Mouse (Mus musculus) retina, postnatal 7 days (tissue): Measurements from ENCODE around the gene Slc25a41.

Source experiments
- DNase-seq: peaks from one replicate; pipeline ENCODE4 v3.0.0-alpha.2; 2012; ENCODE audit warnings: low read depth, low spot score

Gene Slc25a41

DNA sequence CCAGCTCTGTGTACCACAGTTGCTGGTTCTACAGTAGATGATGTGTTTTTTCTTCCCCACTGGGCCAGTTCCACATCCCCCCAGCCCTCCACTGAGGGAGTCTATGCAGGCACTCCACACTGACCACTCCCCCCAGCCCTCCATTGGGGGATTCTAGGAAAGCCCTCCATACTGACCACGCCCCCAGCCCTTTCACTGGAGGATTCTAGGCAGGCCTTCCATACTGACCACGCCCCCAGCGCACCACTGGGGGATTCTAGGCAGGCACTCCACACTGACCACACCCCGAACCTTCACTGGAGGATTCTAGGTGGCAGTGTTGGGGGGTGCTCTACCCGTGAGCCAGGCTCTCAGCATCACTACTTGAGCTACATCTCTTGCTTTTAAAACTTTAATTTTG is 6.0 kb upstream of the Slc25a41 start:
- no peak for DNase-seq

DNA sequence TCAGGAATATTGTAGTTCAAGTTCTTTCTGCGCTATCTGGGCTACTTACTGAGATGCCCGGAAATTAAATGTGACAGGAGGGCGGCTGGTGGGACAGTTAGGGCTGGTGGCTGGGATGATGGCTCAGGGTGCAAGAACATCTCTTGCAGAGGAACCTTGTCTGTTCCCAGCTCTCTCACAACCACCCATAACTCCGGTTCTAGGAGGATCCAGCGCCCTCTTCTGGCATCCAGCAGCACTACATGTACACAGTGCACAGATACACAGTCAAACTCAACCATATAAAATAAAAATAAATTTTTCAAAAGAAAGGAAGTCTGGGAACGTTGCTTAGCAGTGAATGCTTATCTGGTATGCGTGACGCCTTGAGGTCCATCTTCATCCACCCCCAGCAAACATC is 2.5 kb downstream of the Slc25a41 start:
- no peak for DNase-seq

DNA sequence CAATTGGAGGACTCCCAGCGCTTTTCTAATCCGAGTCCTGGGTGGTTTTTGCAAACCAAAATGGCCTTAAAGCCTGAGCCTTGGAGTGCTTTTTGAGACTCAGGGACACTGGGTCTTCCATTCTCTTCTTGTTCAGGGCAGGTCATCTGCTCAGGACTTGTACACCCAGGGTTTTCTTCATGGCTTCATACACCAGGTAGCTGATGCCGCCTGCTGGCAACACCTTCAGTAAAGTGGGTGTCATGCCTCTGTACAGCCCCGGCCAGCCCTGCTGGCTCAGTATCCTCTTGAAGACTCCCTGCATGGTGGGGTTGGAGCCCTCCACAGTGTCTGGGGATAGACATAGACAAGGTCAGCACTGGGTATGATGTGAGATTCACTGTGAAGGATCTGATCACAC is 8.6 kb downstream of the Slc25a41 start:
- DNase-seq, result no peak

DNA sequence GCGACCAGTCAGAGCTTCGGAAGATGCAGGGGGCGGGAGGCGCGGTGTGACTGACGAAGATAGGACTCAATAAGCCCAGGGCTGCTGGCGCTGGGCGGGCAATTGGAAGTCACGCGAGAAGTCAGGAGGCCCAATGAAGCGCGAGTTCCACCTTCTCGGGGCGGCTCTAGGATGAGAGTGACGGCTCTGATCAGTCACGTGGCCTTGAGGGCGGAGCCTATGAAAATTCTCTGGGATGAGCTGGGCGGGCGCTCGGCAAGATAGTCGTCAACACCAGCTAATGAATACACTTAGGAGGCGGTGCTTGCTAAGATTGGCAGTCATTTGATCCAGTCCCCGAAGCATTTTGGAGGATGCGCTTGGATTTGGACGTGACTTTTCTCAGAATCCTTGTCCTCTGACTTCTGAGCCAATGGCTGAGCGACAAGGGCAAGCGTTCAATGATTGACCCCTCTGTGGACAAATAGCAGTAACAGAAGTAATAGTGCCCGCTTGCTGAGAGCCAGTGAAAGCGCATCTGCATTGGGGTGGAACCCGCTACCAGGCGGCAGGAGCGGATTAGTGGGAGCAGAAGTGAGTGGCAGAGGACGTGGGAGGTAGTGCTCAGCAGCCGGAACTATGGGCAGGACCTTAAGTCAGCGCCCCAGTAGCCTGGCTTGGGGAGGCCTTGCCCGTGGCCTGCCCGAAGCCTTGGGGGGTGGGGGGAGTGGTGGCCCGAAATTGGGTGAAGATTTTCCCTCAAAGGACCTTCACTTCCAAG is 9.6 kb downstream of the Slc25a41 start:
- peak; percentile 100 for DNase-seq

DNA sequence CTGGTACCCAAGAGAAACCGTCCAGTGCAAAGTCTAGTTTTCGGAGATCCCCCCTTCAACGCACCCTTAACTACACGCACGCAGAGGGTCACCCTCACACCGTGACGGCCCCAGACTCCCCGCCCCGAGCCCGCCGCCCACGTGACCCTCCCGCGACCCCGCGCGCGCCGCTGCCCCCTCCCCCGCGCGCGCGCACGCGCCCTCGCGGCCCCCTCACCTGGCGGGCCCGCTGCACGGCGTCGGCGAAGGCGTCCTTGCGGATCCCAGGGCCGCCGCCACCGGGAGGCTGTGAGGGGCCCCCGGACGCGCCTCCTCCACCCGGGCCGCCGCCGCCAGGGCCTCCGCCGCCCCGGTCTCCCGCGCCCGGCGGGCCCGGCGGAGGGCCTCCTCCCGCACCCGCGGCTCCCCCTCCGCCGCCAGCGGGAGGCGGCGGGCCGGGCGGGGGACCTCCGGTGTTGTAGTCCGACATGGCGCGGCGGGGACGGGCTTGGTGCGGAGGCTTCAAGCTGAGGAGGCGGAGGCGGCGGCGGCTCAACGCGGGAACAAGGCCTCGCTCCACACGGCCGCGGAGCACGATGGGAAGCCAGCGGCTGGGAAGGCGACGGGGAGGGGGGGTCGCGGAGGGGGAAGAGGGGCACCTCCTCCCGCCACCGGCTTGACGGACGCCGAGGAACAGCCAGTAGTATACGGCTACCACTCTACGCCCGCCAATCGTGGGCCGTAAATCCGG is 10.4 kb downstream of the Slc25a41 start, which contains the start of gene Khsrp:
TSS of gene Khsrp (minus strand) at position 592 of the 730 bp plus-strand sequence.
- peak; percentile 17 for DNase-seq

DNA sequence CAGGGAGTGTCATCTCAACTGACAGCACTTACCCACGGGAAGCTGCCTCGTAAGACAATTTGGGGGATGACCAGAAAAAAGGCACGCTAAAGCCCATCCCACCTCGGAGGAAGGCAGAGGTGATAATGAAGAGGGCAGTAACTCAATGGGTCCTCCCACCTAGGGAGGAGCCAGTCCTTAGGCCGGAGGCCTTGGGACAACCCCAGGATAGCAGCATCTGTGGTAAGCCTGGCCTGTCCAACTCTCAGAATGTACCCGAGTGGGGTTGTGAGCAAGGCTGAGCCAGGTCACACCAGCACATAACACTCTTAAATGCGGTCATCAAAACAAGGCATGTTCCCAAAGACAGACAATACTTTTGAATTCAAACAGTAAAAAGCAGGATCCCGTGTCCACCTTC is 11.8 kb downstream of the Slc25a41 start:
- DNase-seq, result no peak

DNA sequence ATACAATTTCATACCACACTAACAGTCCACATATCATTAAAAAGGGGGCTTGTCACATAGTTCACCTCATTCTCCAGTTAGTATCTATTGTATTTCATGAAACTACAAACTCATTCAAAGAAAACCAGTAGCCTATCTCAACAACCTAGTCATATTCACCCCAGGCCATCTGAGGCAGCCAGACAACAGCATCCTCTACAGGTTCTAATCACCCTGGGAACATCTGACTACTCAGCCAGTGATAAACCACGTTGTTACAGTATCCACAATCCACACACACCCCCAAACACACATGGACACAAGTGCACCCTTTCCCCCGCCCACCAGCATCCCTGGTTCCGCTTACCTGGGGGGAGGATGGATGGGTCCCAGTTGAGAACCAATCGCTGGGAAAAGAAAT is 14.0 kb downstream of the Slc25a41 start:
- no peak for DNase-seq

DNA sequence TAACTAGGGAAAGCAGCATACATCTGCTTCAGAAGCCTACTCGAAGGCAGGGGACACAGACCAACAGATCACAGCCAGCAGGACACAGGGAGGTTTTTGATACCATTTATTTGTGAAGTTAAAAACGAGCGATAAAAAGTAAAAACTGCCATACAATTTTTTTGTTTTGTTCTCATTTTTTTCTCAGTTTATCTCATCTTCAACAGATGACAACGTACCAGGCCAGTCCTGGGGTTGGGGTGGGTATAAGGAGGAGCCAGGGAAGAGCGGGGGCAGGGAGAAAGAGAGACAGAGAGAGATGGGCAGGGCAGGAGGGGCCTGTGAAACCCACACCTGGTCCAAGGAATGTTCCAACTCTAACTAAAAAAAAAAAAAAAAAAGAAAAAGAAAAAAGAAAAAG is 20.5 kb downstream of the Slc25a41 start:
- no peak for DNase-seq

DNA sequence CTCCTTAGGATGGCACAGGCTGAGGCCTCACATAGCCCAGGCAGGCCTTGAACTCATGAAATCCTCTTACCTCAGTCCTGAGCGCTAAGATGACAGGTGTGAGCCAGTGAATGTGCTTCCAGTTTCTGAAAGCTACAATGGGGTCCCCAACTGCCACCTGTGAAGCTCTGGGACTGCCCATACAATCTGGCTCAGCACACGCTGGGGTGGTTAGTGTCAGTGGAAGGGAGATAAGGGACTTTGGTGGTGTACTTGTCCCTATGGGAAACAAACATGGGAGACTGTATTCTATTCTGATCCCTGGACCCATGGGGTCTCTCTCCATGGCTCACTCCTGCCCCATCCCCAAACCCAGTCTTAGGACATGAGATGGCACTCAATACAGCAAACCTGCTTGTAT is 21.8 kb downstream of the Slc25a41 start:
- no peak for DNase-seq

DNA sequence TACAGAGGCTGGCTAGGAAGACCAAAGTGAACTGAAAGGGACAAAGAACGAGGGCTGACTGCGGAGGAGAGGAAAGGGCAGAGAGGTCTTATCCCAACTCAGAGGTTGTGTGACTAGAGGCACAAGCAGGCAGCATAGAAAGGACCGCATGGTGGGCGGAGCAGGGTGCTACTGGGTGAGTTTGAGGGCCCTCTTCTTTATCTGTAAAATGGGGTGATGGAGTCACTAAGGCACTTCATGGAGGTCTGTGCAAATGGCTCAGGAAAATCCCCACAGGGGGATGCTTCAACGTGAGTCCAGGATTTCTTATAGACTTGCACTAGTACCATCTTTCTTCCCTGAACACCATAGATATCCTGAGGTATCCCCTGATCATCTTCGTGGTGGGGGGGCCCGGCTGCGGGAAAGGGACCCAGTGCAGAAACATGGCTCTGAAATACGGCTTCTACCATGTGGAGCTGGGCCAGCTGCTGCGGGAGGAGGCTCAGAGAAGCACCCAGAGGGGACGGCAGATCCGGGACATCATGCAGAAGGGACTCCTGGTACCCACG is 29.1 kb downstream of the Slc25a41 start:
- DNase-seq, result no peak

DNA sequence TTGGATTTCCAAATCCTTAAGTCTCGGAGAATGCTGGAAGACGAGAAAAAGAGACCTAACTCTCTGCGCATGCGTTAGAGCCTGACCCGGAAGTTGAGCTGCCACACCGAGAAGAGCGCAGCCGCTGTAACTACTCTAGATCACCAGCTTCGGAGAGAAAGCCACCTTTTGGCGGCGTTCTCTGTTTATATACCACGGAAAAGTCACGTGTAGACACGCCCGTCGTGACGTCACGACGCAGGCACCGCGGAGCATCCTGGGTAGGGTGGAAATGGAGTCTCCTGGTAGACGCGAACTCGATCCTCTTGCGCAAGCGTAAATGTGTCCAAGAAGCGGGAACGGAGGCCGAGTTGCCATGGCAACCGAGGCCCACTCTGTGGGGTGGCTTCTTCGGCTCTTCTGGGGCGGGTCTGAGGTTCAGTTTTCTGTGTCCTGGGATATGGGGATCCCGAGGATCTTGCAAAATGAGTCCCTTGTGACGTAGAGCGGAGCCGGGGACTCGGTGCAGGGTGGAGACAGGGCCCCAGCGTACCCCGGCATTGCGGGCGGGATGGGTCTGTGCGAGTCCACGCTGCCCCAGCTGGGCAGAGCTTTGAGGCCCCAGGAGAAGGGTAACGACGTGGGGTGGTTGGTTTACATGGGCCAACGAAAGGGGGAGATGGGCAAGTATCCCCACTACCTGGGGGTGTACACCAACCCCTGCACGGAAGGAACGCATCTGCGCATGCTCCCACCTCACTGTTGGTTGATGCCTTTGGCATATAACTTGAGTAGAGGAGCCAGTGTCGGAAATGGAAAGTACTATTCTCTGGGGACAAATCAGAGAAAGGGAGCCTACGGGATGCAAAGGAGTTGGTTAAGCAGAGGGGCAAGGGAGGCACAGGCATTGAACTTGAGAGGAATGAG is 30.0 kb downstream of the Slc25a41 start, which contains the start of the genes Gtf2f1 and Gm17949:
TSS of gene Gtf2f1 (minus strand) at position 53 of the 906 bp plus-strand sequence.
TSS of gene Gm17949 (plus strand) at position 234 of the 906 bp plus-strand sequence.
- peak; percentile 99 for DNase-seq

DNA sequence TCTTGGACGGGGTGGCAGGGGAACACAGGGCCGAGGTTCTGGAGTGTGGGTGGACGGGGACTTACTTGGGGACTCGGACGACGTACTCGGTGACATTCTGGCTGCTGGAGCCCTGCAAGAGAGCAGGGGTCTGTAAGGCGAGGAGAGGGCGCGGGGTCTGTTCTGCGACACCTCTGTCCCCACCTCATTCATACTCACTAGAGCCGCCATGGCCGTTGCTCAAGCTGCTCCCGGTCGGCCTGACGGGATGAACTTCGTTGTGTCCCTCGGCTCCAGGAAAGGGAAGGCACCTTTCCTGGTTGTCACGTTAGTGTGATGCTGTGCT is 30.6 kb downstream of the Slc25a41 start:
- no peak for DNase-seq

DNA sequence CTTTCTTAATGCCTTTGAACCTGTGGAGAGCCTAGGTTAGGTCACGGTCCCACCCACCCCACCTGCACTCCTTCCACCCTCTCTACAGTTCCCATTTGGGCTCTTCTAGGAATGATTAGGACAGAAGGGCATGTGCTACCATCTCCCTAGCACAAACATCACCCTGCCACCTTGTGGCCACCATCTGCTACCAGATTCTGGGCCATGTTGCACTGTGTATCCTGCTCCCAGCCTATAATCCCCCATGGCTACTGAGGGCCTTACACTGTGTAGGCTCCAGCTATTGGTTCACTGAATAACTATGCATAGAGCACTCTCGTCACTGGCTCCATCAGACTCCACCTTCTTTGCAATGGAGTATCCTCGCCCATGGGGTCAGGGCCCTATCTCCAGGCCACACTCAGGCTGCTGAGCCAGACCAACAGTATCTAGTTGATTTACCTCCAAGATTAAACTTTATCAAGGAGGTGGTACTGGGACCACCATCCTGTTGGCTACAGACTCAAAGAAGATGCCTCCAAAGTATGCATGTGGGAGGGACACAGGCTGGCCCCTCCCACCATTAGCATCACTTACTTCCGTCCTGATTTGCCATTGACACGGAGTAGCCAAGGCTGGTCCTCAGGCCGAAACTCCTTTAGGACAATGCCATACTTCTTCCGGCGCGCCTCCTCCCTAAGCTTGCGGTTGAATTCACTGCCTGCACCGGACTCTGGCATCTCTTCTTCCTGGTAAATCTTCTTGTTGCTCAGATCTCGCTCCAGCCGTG is 34.1 kb downstream of the Slc25a41 start:
- DNase-seq, result no peak

DNA sequence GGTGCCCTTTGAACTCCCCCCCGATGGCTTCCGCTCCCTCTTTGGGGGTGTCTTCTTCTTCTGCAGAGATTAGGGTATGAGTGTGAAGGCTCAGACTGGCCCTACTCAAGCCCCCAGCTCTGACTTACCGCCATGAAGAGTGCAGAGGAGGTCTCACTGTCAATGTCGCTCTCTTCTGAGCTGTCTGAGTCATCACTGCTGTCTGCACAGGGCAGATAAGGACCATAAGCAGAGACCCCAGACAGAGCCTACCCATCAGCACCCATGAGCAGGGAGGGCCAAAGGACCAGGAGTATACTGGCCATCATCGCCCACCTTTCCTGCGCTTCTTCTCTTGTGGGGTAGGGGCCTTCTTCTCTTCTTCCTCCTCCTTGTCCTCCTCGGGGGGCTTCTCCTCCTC is 37.5 kb downstream of the Slc25a41 start:
- no peak for DNase-seq

DNA sequence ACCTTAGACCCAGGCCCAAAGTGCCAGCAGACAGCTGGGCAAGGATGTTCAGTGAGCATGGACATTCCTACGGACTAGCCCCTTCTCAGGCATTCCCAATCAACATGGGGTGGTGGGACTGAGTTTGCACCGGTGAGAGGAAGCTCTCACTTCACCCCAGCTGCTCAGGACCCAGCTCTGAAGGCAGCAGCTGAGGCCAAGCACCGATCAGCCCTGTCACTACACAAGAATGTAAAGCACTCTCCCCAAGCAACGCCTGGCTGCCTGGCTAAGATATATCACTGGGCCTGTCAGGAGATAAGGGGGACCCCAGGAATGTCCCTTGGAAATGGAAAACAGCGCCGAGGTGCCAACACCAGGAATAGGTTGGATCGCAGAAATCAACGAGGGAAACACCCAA is 40.2 kb downstream of the Slc25a41 start:
- no peak for DNase-seq

DNA sequence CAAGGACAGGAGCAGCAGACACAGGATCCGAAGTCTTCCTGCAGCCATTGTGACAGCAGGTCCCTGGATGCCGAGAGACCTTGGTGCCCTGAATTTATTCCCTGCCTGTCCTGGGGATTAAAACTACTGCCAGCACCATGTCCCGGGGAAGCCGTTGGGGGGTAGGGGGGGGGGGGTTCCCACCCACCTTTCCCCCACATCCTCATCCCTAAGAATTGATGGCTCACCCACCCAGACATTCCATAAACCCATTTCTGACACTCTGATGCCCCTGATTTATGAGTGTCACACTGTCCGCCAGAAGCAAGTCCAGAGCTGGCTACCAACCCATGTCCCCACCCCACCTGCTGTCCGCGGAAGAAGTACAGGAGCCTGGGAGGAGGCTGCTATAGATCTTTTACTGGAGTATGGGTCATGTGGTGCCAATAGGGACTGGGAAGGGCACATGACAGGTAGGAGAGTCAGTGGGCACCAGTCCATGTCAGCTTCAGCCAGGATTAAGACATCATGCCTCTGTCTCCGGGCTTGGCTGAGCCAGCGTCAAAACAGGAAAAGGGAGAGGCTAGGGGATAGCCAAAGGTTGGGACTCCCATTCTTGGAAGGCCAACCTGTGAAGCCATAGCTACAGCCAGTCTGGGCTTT is 41.4 kb downstream of the Slc25a41 start, which contains the start of gene Pspn:
TSS of gene Pspn (minus strand) at position 51 of the 642 bp plus-strand sequence.
- no peak for DNase-seq

DNA sequence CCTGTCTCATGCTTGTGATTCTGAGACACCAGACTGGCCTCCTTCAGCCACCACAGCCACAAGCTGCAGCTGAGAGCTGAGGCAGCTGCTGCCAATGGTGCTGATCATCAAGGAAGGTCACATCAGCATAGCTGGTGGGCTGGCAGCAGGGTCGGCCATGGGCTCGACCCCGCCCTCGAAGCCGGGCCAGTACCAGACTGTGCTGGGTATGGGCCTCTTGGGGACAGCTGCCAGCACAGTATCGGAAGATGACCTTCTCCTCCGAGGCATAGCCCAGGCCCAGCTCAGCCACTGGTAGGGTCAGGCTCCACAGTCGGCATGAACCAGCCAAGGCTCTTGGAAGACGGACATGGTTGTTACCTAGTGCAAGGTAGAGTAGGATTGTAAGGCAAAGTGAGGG is 42.0 kb downstream of the Slc25a41 start:
- DNase-seq, result no peak

DNA sequence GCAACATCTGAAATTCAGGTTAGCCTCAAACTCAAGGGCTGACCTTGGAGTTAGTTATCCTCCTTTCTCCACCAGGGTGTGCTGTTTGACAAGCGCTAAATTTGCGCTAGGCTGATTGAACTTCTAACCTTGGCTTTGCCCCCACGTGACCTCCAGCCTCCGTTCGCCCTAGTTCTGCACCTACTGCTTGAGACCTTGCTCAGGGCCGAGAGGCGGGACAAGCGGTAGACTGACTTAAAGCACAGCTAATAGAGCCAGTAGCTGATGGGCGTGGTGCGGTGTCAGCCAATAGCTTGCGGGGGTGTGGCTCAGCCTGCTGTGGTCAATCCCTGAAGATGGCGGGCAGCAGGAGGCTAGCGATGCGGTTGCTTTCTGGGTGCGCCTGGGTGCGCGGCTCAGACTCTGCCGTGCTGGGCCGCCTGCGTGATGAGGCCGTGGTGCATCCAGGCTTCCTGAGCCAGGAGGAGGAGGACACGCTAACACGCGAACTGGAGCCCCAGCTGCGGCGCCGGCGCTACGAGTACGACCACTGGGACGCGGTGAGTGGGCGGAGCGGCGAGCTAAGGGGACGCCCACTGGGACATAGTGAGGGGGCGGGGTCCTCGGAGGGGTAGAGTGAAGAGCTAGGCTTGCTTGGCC is 44.3 kb downstream of the Slc25a41 start, which contains the start of gene Alkbh7:
TSS of gene Alkbh7 (plus strand) at position 311 of the 639 bp plus-strand sequence.
- peak; percentile 95 for DNase-seq

DNA sequence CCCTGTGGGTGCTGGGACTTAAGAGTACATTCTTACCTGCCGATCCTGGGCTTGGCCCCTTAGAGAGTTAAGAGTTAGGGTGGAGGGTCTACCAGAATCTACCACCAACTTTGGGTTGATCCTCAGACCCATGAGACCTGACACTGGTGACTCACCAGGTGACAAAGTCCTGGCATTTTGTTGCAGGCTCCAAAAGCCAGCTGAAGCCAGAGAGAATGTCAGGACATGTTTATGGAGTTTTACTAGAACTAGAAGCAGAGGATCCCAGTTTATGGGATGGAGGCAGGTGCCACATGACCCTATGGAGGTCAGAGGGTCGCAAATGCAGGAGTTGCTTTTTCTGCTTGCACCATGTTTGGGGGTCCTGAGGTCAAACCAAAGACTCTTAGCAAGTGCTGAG is 44.9 kb downstream of the Slc25a41 start:
- DNase-seq, result no peak

DNA sequence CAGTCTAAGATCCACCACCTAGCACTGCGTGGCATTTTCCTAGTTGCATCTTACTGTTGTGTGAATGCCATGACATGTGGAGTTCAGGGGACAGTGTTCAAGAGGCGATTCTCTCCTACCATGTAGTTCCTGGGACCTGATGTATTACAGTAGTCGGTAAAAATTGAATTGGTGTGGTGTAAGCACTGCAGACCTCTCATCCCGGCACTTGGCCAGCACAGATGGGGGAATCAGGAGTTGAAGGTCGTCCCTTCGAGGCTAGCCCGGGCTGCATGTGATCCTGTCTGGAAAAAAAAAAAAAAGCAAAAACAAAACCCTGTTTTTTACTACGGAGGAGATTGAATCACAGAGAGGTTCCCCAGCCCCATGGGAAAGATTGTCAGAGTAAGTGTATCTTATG is 46.4 kb downstream of the Slc25a41 start:
- no peak for DNase-seq
